Mouse (Mus musculus): Measurements from ENCODE around the gene Dhx40. TPM values are rescaled to one million over a fixed set of nuclear protein-coding genes. Genes with fewer than 3 reads are reported as not detected.
"Not testable (repeated sequence)": the region's sequence is repeated elsewhere in the genome, so short reads cannot be mapped to it uniquely, and the experiment has no call there.

Gene Dhx40
- polyA plus RNA-seq, 1 experiment: 9.3 TPM

DNA sequence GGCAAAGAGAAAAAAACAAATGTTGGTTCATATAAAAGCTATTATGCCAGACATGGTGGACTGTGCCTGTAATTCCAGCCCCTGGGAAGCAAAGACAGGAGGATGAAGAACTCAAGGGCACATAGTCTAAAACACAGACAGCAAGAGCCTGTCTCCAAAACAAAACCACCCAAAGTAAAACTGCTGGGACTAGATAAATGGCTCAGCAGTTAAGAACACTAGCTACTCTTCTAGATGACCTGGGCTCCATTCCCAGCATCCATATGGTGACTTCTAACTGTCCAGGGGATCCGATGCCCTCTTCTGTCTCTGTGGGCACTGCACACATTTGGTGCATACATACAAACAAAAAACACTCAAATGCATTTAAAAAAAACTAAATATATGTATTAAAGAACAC is 56.5 kb downstream of the Dhx40 start:
- DNase-seq (ENCODE audit: low read depth): no peak

GRCm38 (mm10) chr11:86749776-86750423 is 57.6 kb downstream of the Dhx40 start:
- DNase-seq (ENCODE audit: low read depth): no peak

- no peak for DNase-seq (ENCODE audit: low read depth)
These were observed 61.7 kb downstream of the Dhx40 start for GRCm38 (mm10) chr11:86745634-86746404.

DNA sequence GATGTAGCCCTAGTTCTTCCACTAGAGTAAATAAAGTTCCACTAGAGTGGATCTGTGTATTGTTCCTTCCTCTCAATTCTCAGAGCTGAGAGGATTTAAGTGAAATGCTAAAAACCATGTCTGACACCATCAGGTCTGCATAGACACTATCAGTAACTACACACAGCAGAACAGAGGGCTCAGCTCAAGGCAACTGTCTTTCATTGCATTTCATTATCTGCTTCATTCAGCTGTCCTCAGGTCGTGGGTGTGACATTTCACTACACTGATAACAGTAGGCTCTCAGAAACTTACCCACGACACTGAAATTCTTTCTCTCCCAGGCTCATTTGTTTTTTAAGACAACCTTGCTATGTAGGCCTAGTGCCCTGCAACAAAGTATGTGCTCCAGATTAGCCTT is 64.9 kb downstream of the Dhx40 start:
- DNase-seq (ENCODE audit: low read depth): no peak

GRCm38 (mm10) chr11:86741505-86741904 is 66.0 kb downstream of the Dhx40 start:
- DNase-seq (ENCODE audit: low read depth): no peak

- no peak for DNase-seq (ENCODE audit: low read depth)
These were observed 68.1 kb downstream of the Dhx40 start for GRCm38 (mm10) chr11:86739470-86739869.

DNA sequence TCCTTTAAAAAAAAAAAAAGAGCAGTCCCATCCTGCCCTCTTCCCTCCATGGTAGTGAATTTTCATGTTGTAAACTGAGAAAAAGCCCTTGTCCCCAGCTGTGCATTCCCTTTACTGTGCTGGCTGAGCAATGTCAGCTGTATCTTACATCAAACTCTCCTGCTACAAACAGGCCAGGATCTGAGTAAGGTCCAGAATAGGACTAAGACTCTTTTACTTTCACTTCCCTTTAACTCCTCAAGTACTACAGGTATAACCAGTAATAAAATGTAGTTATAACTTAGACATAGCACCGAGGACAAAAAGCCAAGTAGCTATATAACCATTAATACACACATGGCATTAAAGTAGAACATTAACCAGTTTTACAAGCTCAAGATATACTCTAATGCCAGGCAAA is 68.6 kb downstream of the Dhx40 start:
- no peak for DNase-seq (ENCODE audit: low read depth)

DNA sequence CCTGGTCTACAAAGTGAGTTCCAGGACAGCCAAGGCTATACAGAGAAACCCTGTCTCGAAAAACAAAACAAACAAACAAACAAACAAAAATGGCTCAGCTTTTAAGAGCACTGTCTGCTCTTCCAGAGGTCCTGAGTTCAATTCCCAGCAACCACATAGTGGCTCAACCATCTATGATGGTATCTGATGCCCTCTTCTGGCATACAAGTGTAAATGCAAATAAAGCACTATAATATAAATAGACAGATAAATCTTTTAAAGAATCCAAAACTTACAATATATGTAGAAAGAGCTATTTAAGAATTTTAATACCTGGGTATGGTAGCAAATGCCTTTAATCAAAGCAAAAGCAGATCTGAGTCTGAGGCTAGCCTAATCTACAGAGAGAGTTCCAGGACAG is 69.2 kb downstream of the Dhx40 start:
- not testable (repeated sequence) for DNase-seq (ENCODE audit: low read depth)

DNA sequence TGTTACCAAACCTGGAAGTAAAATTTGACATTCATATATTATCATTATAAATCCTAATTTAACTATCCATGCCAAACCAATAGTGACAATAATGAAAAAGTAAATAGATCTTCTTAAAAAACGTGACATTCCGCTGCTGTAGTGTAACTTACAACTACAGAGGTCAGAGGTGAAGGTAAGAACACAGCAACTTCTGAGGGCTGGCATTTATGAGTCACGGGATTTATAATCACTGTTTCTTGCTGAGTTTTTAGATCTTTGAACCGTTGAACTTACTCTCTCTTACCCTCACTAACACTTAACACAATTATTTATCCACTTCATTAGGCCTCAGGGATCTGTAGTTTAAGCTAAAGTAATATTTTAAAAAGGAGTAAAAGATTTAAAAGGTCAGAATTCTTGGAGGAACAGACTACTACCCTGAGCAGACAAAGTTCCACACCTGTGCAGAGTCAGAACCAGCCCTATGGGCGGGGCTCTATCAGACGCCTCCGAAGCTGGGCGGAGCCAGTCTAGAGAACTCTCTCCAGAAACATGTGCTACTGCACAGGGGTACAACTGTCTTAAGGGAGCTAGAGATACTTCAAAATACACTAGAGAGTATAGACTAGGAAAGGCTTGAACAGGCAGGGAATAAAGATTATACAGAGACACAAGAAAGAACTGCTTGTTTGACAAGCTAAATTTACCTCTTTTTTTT is 70.1 kb downstream of the Dhx40 start:
- DNase-seq (ENCODE audit: low read depth): no peak

DNA sequence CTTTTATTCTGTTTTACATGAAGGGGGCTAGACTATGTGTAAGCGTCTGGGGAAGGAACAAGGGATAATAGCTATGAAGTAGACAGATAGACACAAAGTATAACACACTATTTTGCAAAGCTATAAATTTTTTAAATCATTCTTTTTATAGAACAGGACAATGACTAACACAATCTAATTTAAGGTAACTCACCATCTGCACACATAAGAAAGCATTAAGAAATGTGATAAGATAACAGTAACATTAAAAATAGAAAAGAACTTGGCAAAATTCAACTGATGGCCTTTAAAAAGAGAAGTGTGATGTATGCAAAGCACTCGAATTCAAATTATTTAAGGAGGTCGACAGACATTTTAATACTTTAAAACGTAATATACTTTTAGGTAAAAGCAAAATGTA is 72.6 kb downstream of the Dhx40 start:
- DNase-seq (ENCODE audit: low read depth): no peak

GRCm38 (mm10) chr11:86734241-86734939 is 73.2 kb downstream of the Dhx40 start:
- DNase-seq (ENCODE audit: low read depth): no peak

GRCm38 (mm10) chr11:86731443-86731842 is 76.1 kb downstream of the Dhx40 start:
- no peak for DNase-seq (ENCODE audit: low read depth)

DNA sequence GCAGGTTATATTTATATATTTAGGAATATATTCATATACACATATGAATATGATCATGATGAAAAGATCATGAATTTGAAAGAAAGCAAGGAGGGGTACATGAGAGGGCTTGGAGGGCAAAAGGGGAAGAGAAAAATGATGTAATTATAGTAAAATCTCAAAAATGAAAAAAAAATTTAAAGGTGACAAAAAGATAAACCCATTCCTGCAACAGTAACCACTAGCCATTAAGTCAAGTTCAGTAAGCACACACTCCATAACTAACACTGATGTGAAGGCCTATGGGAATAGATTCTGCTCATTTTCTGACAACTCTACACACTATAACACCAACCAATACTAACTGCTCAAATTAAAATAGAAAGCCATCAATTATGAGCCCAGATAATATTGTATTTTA is 81.9 kb downstream of the Dhx40 start:
- DNase-seq (ENCODE audit: low read depth): no peak

DNA sequence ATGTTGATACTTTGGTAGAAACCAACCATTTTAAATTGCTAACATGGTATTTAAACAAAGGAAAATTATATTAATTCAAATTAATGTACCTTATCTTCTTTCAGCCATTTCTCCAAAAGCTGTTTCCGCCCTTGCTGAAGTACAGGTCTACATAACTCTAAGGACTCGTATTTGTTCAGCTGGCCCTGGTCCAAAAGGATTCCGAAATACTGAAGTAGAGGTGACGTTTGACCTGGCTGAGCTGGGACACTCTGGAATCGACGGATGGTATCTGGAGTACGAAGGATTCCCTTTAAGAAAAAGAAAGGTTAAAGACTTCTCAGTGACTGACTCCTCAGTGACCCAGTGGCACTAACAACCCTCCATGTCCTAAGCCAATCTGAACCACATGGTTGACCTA is 82.6 kb downstream of the Dhx40 start:
- DNase-seq (ENCODE audit: low read depth): no peak

DNA sequence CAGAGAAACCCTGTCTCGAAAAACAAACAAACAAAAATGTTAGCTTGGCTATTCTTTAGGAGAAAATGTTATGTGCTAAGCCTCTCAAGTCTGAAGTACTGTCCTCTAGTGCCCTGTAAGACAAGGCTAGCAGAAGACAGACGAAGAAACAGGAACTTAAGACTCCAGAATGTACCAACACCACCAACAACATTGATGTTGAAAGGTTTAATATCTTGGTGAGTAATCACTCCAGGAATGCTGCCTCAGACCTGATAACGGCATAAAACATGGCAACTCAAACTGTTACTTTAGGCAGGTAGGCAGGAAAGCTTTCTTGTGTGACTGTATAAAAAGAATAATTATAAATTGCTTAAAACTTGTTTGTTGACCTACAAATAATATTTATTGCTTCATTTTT is 83.5 kb downstream of the Dhx40 start:
- no peak for DNase-seq (ENCODE audit: low read depth)

- DNase-seq (ENCODE audit: low read depth): no peak
These were observed 88.2 kb downstream of the Dhx40 start for GRCm38 (mm10) chr11:86719390-86719789.

Other genes with a start within 250 kb of the Dhx40 start
- gene Vmp1, start 123.9 kb downstream of the Dhx40 start, polyA plus RNA-seq (2012; rRNA removed): 133 and 136 TPM in 2 replicates
- 5.0 and 5.3 TPM in 2 replicates for gene Ptrh2, start 123.8 kb downstream of the Dhx40 start, polyA plus RNA-seq (2012; rRNA removed)
- 97.4 and 112 TPM in 2 replicates for gene Cltc, start 50.2 kb downstream of the Dhx40 start, polyA plus RNA-seq (2012; rRNA removed)
- gene Ypel2, start 186.0 kb upstream of the Dhx40 start, polyA plus RNA-seq (2012; rRNA removed): 9.8 and 10.7 TPM in 2 replicates

Measured in gonadal fat pad, adult 2 months (tissue).